Mouse (Mus musculus) ES-Bruce4 (cell line): Measurements from ENCODE around the gene Dnajc22. TPM values are rescaled to one million over a fixed set of nuclear protein-coding genes. Genes with fewer than 3 reads are reported as not detected.

Experiments
- H3K27ac ChIP-seq: 2 replicates; pipeline ENCODE4 v1.5.1; 2012; ENCODE audit warnings: low read length, inconsistent platforms; ENCODE audit not compliant: insufficient read depth
- H3K27me3 ChIP-seq: 2 replicates; pipeline ENCODE4 v1.6.1; 2012; ENCODE audit warnings: mild to moderate bottlenecking, low read length, inconsistent platforms; ENCODE audit not compliant: control insufficient read depth, poor library complexity, insufficient read depth, severe bottlenecking
- H3K36me3 ChIP-seq: 2 replicates; pipeline ENCODE4 v1.6.1; 2012; ENCODE audit warnings: inconsistent platforms, mild to moderate bottlenecking, low read length, moderate library complexity; ENCODE audit not compliant: control insufficient read depth, poor library complexity, insufficient read depth, severe bottlenecking
- H3K4me1 ChIP-seq: one replicate; pipeline ENCODE4 v1.8.1; 2011; ENCODE audit warnings: low read length; ENCODE audit not compliant: control insufficient read depth, insufficient read depth
- H3K4me3 ChIP-seq: 2 replicates; pipeline ENCODE4 v1.5.1; 2011; ENCODE audit warnings: low read depth, mild to moderate bottlenecking, low read length
- H3K9ac ChIP-seq: 2 replicates; pipeline ENCODE4 v1.6.1; 2012; ENCODE audit warnings: low read depth, mild to moderate bottlenecking, inconsistent platforms; ENCODE audit not compliant: poor library complexity, severe bottlenecking
- H3K9me3 ChIP-seq: replicated peaks from 2 replicates; pipeline ENCODE4 v1.6.1; 2012; ENCODE audit warnings: mild to moderate bottlenecking, low read length, inconsistent platforms; ENCODE audit not compliant: control insufficient read depth, poor library complexity, insufficient read depth, severe bottlenecking
- CTCF ChIP-seq: IDR thresholded peaks from one replicate; pipeline ENCODE4 v1.8.1; 2011; ENCODE audit warnings: low read depth, low read length
- EP300 ChIP-seq: IDR thresholded peaks from 2 replicates; pipeline ENCODE4 v1.6.1; 2011; ENCODE audit warnings: low read depth, low read length; ENCODE audit not compliant: insufficient read depth
- POLR2A ChIP-seq: IDR thresholded peaks from one replicate; pipeline ENCODE4 v1.8.1; 2011; ENCODE audit warnings: low read length; ENCODE audit not compliant: insufficient read depth
- polyA plus RNA-seq: library from polyadenylated mRNA; stranded (reverse); fragments of >200 nt; gene quantifications from 2 replicates; pipeline ENCODE4 v1.2.4, GENCODE M21; 2011; ENCODE audit warnings: low read depth; ENCODE audit not compliant: missing spikeins, insufficient read depth, insufficient read length

Gene Dnajc22
- polyA plus RNA-seq, 1 experiment, result 5.0 TPM

DNA sequence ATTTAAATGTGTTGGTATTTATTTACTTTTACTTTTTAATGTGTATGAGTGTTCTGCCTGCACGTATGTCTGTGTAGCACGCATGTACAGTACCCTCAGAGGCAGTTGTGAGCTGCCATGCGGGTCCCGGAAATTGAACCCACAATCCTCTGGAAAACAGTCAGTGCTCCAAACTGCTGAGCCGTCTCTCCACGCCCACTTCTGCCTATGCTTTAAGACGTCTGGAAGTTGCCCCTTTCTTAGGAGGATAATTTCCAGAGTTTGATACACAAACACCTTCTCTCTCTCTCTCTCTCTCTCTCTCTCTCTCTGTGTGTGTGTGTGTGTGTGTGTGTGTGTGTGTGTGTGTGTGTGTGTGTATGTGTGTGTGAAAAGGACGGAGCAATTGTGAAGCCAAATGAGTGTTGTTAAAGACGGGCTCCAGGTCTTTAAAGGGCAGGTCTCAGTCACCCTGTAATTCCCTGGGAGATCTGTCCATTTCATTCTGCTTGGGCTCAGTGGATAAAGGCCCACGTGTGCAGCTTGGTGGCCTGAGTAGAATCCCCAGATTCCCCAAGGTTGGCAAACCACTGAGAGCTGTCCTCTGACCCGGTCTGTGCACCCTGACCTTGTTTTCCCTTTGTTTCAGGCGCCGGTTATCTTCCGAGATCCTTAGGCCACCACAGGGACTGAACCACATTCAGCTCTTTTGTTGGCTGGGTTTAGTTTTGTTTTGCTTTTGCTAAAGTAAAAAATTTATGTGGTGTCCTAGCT lies 21.5 kb downstream of the Dnajc22 start:
- H3K36me3 ChIP-seq, result no peaks in the 10 kb centered on the region
- H3K4me1 ChIP-seq, result peaks cover 5% of the 10 kb centered on the region
- no peaks in the 10 kb centered on the region for H3K27me3 ChIP-seq
- peak overlapping the region; percentile 84 for H3K27ac ChIP-seq
- no peaks in the 10 kb centered on the region for H3K9me3 ChIP-seq
- no peak for TF ChIP-seq POLR2A
- no peak for TF ChIP-seq EP300
- TF ChIP-seq CTCF, result no peak
- no peak overlapping the region; the same call in 1 of the 2 replicates for H3K4me3 ChIP-seq
- H3K9ac ChIP-seq, result peak overlapping the region; percentile 67

DNA sequence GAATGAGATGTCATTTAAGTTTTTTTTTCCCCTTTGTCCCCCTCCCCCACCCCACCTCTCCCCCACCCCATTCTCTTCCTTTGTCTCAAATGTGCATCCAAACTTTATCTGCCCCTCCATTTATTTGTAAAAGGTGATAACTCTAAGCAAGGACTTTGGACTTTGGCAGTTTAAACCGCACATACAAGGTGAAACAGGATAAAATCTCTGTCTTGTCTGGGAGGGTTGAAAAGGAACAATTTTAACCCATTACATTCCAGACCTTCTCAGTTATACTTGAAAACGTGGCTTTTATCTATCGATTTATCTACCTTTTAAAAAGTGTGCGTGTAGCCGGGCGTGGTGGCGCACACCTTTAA lies 22.1 kb downstream of the Dnajc22 start:
- Histone ChIP-seq H3K9ac (peak overlapping the region; percentile 67), H3K27ac (peak overlapping the region; percentile 84), H3K36me3 (no peaks in the 10 kb centered on the region), H3K4me1 (peaks cover 5% of the 10 kb centered on the region), H3K27me3 (no peaks in the 10 kb centered on the region), H3K9me3 (no peaks in the 10 kb centered on the region), H3K4me3 (no peak overlapping the region)
- TF ChIP-seq CTCF (no peak), EP300 (no peak), POLR2A (no peak)

DNA sequence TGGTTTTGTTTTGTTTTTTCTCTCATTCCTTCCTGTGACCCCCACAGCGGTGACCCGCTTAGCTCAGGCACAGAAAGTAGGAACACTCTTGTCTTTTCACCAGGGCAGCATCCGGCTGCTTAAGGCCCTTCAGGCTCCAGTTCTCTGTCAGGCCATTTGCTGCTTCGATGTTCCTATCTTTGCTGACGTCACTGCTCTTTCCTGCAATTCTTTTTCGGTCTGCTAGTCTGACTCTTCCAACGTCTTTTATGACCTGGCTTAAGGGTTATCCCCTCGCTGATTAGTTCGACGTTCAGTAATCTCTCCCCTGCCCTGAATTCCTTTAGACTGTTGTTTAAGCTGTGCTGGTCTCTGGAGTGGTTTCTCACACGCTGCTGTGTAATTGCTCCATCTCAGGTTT lies 23.6 kb downstream of the Dnajc22 start:
- Histone ChIP-seq H3K36me3 (no peaks in the 10 kb centered on the region), H3K4me3 (no peak overlapping the region), H3K27ac (no peak overlapping the region), H3K9ac (no peak overlapping the region), H3K27me3 (no peaks in the 10 kb centered on the region), H3K4me1 (peaks cover 2% of the 10 kb centered on the region), H3K9me3 (no peaks in the 10 kb centered on the region)
- TF ChIP-seq EP300 (no peak), CTCF (no peak), POLR2A (no peak)

DNA sequence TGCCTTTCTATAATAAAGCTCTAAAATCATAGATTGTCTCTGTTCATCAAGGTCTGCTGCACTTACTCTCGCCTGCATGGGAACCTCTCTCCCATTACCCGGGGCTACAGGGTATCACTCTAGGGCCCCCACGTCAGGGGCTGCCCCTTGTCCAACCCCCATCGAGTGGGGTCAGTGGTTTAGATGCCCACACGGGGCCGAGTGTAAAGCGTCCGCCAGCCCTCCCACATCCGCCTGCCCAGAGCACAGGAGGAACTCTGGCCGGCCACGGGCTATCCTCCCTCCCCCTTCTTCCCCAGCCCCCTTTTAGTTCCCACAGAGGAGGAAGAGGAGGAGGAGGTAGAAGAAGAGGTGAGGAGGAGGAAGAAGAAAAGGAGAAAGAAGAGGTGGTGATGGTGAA lies 27.8 kb downstream of the Dnajc22 start:
- H3K27me3 ChIP-seq, result no peaks in the 10 kb centered on the region
- H3K4me1 ChIP-seq, result peaks cover 5% of the 10 kb centered on the region
- H3K27ac ChIP-seq, result no peak overlapping the region
- no peak for TF ChIP-seq CTCF
- no peak for TF ChIP-seq EP300
- TF ChIP-seq POLR2A, result no peak
- no peak overlapping the region for H3K9ac ChIP-seq
- H3K4me3 ChIP-seq, result no peak overlapping the region
- no peaks in the 10 kb centered on the region for H3K9me3 ChIP-seq
- no peaks in the 10 kb centered on the region for H3K36me3 ChIP-seq

DNA sequence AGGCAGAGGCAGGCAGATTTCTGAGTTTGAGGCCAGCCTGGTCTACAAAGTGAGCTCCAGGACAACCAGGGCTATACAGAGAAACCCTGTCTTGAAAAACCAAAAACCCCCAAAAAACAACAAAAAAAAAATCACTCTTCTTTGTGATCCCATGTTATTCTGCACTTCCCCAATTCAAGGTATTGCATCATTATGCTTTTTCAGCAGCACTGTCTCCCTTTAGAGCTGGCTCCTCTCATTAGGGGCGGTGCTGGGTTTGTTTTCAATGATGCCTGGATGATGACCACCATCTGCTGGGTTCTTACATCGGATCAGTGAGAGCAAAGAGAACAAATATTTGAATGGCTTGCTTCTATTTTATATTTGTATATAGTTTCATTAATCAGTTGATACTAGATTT lies 29.7 kb downstream of the Dnajc22 start:
- TF ChIP-seq CTCF, result no peak
- Histone ChIP-seq H3K9ac (no peak overlapping the region), H3K36me3 (no peaks in the 10 kb centered on the region), H3K4me3 (no peak overlapping the region), H3K27me3 (no peaks in the 10 kb centered on the region), H3K9me3 (no peaks in the 10 kb centered on the region), H3K4me1 (peaks cover 5% of the 10 kb centered on the region), H3K27ac (no peak overlapping the region)

DNA sequence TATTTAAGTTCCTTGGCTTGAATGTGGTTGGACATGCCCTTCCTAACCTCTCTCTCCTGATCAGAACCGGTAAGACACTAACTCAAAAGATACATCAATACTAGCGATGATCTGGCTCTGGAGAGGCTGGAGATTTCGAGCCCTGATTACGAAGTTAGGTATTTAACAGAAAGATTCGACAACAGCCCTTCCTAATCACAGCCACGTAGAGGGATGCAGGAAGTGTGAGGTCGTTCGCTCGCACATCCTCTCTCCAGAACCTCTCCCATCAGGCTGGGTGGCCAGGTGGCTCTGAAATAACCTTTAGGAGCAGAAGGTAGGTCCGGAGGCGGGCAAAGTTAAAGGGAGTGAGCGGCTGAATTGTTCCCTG lies 32.7 kb downstream of the Dnajc22 start, which contains the start of gene Spats2:
Gene Spats2, plus strand, starts transcription at position 206 of the 370 bp plus-strand sequence.
- peak within 1 kb of the TSS; percentile 87 for H3K27ac ChIP-seq
- H3K4me3 ChIP-seq, result peak within 1 kb of the TSS; percentile 97
- no peaks in the 10 kb centered on the region for H3K9me3 ChIP-seq
- peaks cover 7% of the 10 kb centered on the region for H3K4me1 ChIP-seq
- TF ChIP-seq CTCF (no peak), EP300 (no peak), POLR2A (peak; percentile 5)
- H3K36me3 ChIP-seq, result no peaks in the 10 kb centered on the region
- no peaks in the 10 kb centered on the region for H3K27me3 ChIP-seq
- H3K9ac ChIP-seq, result peak within 1 kb of the TSS; percentile 99
